Mouse (Mus musculus) cerebellum, adult 9-11 months (tissue): Measurements from ENCODE around the gene Sh3pxd2b.

Source experiments
- DNase-seq: peaks from one replicate; pipeline ENCODE4 v3.0.0; 2022

The Sh3pxd2b gene

GRCm38 (mm10) chr11:32342770-32343191 lies 4.8 kb upstream of the Sh3pxd2b start:
- DNase-seq = peak; percentile 45

GRCm38 (mm10) chr11:32343350-32343749 lies 4.3 kb upstream of the Sh3pxd2b start:
- no peak for DNase-seq

GRCm38 (mm10) chr11:32345504-32346297 lies 1.9 kb upstream of the Sh3pxd2b start:
- no peak for DNase-seq

GRCm38 (mm10) chr11:32347264-32347606 lies 385 bp upstream of the Sh3pxd2b start:
- DNase-seq = no peak

GRCm38 (mm10) chr11:32348433-32349283 lies 1.0 kb downstream of the Sh3pxd2b start:
- DNase-seq = no peak

DNA sequence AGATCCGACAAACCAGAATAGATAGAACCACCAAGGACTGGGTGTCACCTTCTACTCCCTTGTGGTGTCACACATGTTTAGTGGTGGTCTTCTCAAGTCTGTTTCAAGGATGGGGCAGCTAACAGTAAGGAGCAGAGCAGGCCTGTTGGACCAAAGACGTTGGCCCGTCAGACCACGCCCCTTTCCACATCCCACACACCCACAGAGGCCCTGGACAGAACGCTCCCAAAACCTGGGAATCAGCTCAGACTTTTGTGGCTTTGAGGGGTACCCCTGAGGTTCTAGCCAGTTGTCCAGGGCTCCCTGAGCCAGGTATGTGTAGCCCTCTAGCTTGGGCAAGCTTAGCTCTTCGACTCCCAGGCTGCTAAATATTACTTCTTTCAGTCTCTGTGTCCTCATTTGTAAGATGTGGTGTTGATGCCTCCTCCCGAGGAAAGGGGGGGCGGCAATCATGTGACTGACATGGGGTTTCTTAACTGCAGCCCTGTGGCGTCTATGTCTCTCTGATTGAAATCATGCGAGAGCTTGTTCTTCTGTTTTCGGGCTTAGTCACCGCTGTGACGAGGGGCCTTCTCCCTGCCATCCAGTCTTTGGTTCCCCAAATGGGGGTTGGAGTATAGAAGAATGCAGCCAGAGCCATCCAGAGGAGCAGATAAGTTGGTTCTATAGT lies 1.8 kb downstream of the Sh3pxd2b start:
- no peak for DNase-seq

DNA sequence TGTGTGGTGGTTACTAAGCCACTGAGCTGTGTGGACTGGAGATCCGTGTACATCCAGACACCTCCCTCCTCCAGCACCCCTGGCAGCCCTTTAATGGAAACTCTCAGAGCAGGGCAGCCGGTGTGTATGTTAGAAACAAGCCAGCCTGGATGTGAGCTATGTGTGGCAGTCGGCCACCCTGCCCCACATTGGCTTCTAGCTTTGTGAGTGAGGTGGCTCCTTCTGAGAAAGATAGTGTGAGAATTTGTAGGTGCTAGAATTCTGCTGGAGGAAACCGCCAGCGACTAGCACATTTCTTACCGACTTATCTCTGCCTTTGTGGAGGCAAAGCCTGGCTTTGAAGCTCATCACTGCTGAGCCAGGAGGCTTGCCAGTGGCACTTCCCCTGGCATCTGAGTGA lies 5.3 kb downstream of the Sh3pxd2b start:
- DNase-seq = no peak

- DNase-seq = no peak
Observed at GRCm38 (mm10) chr11:32355377-32355776, 7.8 kb downstream of the Sh3pxd2b start.

GRCm38 (mm10) chr11:32357686-32358085 lies 10.1 kb downstream of the Sh3pxd2b start:
- no peak for DNase-seq

DNA sequence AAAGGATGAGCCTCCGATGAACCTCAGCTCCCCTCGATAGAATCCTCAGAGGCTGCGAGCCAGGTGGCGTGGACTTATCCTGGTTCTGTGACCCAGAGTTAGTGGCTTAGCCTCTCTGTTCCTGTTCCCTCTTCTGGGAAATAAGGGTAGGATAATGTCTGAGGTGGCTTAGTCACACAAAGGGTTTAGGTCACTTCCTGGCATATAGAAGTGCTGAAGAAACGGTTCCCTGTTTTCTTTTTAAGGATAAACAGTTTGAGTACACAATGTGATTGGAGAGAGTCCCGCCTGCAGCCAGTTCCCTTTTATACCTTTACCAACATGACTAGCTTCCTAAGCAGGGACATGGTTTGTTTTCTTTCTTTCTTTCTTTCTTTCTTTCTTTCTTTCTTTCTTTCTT lies 10.8 kb downstream of the Sh3pxd2b start:
- no peak for DNase-seq

GRCm38 (mm10) chr11:32359566-32359965 lies 11.9 kb downstream of the Sh3pxd2b start:
- DNase-seq = no peak

DNA sequence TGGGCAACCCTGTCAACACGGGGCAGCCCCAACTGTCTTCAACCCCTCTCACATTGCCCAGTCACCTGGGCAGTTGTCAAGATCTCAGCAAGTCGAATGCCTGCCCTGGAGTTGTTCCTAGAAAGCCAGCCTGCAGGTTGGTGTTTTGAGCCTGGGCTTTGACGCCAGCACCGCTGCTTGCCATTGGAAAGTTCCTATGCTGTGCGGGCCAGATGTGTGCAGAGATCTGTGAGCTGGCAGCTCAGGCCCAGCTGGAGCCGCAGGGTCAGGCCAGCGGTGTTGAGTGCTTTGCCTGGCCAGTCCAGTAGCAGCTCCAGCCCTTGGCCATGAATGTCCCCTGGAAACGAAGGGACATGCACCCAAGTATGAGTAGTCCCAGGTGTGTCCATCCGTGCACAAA lies 14.2 kb downstream of the Sh3pxd2b start:
- DNase-seq = no peak

DNA sequence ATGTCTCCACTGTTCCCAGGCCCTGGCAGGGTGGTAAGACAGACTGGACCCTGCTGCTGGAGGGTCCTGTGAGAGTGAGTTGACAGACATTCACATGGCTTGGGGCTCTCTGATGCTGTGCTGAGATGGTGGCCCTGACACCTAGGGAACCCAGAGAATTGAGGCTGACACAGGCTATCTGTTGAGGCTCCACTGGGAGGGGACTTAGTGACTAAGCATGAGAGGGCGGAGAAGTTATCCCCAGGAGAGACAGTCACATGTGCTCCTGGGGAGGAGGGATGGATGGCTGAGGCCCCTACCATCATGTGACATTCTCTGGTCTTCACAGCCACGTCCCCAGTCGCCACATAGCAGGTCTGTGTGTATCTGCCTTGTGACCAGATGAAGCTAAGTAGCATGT lies 15.6 kb downstream of the Sh3pxd2b start:
- no peak for DNase-seq

- peak; percentile 33 for DNase-seq
Observed at GRCm38 (mm10) chr11:32363610-32364220, 16.1 kb downstream of the Sh3pxd2b start.

DNA sequence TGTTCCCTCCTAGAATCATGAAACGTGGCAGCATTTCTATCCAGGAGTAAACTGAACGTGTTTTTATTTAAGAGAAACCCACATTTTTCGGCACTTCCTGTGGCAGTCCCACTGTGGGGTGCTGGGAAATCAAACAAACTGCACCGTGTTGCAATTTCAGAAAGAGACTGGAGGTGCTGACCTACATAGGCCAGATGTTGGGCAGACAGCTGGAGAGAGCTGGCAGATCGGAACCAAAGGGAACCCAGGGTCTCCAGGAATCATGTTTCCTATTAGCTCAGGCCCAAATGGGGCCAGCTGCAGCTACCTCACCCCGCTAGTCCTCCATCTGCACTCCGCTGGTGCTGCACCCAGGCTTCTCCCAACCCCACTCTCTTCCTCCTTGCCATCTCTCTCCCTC lies 16.8 kb downstream of the Sh3pxd2b start:
- DNase-seq = no peak

DNA sequence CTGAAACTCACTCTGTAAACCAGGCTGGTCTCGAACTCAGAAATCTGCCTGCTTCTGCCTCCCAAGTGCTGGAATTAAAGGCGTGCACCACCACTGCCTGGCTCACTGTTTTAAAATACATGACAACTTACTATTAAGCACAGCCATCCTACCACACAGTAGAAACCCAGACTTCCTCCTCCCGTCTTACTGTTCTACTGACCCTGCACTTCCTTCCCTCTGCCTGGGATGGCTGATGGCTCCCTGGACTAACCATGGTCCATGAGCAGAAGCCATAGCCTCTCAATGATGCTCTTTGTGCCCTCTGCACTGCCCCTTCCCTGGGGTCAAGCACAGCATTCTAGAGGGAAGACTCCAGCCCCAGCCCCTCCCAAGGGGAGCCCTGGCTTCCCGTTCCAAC lies 17.9 kb downstream of the Sh3pxd2b start:
- DNase-seq = no peak

DNA sequence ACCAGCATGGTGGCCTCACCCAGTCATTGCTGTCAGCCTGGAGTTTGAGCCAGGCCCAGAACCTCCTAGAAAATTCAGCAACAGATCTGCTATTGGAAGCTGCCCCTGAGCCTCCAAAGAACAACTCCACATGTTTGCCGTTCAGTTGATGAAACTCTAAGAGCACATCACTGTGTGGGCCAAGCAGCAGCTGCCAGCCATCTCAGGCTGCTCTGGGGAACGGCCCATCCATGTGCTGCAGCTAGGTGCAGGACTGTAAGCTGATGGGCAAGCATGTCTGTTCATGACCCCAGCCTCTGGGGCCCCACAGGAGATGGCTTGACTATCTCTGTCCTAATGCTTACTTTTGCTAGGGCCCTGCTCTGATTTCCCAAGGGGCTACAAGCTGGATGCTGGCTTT lies 19.4 kb downstream of the Sh3pxd2b start:
- no peak for DNase-seq

DNA sequence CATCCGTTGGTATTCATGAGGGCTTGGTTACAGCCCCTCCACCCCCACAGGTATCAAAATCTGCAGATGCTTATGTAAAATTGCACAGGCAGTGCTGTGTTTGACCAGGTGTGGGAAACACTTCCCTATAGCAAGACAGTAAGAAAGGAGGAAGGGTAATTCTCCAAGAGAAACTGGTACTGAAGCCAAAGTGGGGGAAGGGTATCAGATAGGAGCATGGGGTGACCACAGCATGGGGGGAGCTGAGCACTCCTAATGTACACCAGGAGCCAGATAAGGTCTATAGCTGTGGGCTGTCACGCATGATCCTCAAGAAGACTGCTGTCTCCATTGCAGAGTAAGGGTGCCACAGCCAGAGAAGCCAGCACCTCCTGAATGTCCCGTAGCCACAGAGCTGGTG lies 21.4 kb downstream of the Sh3pxd2b start:
- no peak for DNase-seq

- peak; percentile 53 for DNase-seq
Observed at GRCm38 (mm10) chr11:32370881-32371280, 23.3 kb downstream of the Sh3pxd2b start.

- DNase-seq = no peak
Observed at GRCm38 (mm10) chr11:32373266-32374026, 25.8 kb downstream of the Sh3pxd2b start.

- no peak for DNase-seq
Observed at GRCm38 (mm10) chr11:32374027-32374589, 26.5 kb downstream of the Sh3pxd2b start.

DNA sequence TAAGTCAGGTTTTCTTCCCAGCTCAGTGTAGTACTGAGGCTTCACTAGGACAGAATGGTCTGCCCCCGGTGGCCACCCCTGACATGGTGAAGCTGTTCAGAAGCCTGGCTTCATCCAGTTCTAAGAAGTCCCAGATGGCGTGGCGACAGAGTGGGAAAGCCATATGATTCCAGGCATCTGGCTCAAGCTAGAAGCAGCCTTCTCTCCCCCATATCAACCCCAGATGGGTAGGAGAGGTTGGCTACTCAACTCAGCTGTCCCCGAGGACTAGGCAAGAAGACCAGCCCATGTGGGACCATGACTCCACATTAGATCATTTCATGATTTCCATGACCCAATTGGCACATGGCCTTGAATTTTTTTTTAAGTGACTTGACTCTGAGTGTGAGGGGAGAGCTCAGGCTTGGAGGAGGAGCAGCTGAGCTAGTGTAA lies 27.5 kb downstream of the Sh3pxd2b start:
- no peak for DNase-seq
